Mouse (Mus musculus) megakaryocyte-erythroid progenitor cell, adult 5-6 weeks (primary cell): ENCODE data around the gene Nup133. TPM values are rescaled to one million over a fixed set of nuclear protein-coding genes. Genes with fewer than 3 reads are reported as not detected.

Source experiments
- ATAC-seq: replicated peaks from 2 replicates; pipeline ENCODE4 v1.8.0; 2016; ENCODE audit warnings: mild to moderate bottlenecking, inconsistent platforms; ENCODE audit not compliant: severe bottlenecking, poor library complexity, low FRiP score, low TSS enrichment
- total RNA-seq, 2 experiments: library from RNA; stranded (forward) in 1 of 2; stranded (reverse) in 1 of 2; fragments of 200-1000, 215-1000 nt in 1 of 2; fragments of >200 nt in 1 of 2; fragmentation: Nextera tagmentation in 1 of 2; gene quantifications; 2 replicates each; pipeline ENCODE4 v1.2.3; 2014 to 2017

Nup133 gene
- total RNA-seq, 2 experiments from 2014 or later: 35.7 to 37.6 TPM

GRCm38 (mm10) chr8:123892586-123893155 is 56.4 kb downstream of the Nup133 start:
- ATAC-seq: 0 out of 2 replicates have a peak, but pooled peaks have one; percentile 24

- ATAC-seq: no peak
Measured at GRCm38 (mm10) chr8:123891883-123892585, 57.0 kb downstream of the Nup133 start.

- peak; percentile 48 for ATAC-seq
Measured at GRCm38 (mm10) chr8:123891271-123891670, 57.8 kb downstream of the Nup133 start.

- no peak for ATAC-seq
Measured at GRCm38 (mm10) chr8:123889797-123890196, 59.3 kb downstream of the Nup133 start.

GRCm38 (mm10) chr8:123887956-123888355 is 61.1 kb downstream of the Nup133 start:
- ATAC-seq: no peak

- ATAC-seq: no peak
Measured at GRCm38 (mm10) chr8:123887163-123887562, 61.9 kb downstream of the Nup133 start.

- no peak for ATAC-seq
Measured at GRCm38 (mm10) chr8:123884721-123885565, 64.1 kb downstream of the Nup133 start.

GRCm38 (mm10) chr8:123883094-123883493 is 66.0 kb downstream of the Nup133 start:
- 0 out of 2 replicates have a peak, but pooled peaks have one; percentile 31 for ATAC-seq

- no peak for ATAC-seq
Measured at GRCm38 (mm10) chr8:123882412-123882811, 66.7 kb downstream of the Nup133 start.

- no peak for ATAC-seq
Measured at GRCm38 (mm10) chr8:123880821-123881350, 68.2 kb downstream of the Nup133 start.

- ATAC-seq: no peak
Measured at GRCm38 (mm10) chr8:123880271-123880670, 68.8 kb downstream of the Nup133 start.

GRCm38 (mm10) chr8:123877865-123878264 is 71.2 kb downstream of the Nup133 start:
- ATAC-seq: no peak

- no peak for ATAC-seq
Measured at GRCm38 (mm10) chr8:123874324-123874723, 74.7 kb downstream of the Nup133 start.

GRCm38 (mm10) chr8:123873364-123873763 is 75.7 kb downstream of the Nup133 start:
- no peak for ATAC-seq

GRCm38 (mm10) chr8:123872048-123872447 is 77.0 kb downstream of the Nup133 start:
- ATAC-seq: no peak

- ATAC-seq: no peak
Measured at GRCm38 (mm10) chr8:123866971-123867370, 82.1 kb downstream of the Nup133 start.

GRCm38 (mm10) chr8:123865786-123866185 is 83.3 kb downstream of the Nup133 start:
- ATAC-seq: no peak

- no peak for ATAC-seq
Measured at GRCm38 (mm10) chr8:123860386-123860785, 88.7 kb downstream of the Nup133 start.

GRCm38 (mm10) chr8:123859648-123860259 is 89.3 kb downstream of the Nup133 start, which contains the start of gene Ccsap:
Gene Ccsap, minus strand, starts transcription at chr8:123860209.
- peak; percentile 71 for ATAC-seq
